Mouse (Mus musculus): Measurements from ENCODE around the gene Pde3a. TPM values are rescaled to one million over a fixed set of nuclear protein-coding genes. Genes with fewer than 3 reads are reported as not detected.

The Pde3a gene
- polyA plus RNA-seq, 1 experiment = not detected

GRCm38 (mm10) chr6:141267888-141268570 lies 19.0 kb downstream of the Pde3a start:
- Histone ChIP-seq H3K79me2 (ENCODE audit: control insufficient read depth, insufficient read depth) (no peaks in the 10 kb centered on the region), H3K27me3 (ENCODE audit: control insufficient read depth, insufficient read depth, insufficient read length) (no peaks in the 10 kb centered on the region), H3ac (ENCODE audit: control insufficient read depth, insufficient read length) (no peak overlapping the region), H3K4me2 (ENCODE audit: low read depth) (no peak overlapping the region), H3K36me3 (ENCODE audit: control insufficient read depth, insufficient read depth) (no peaks in the 10 kb centered on the region), H3K4me3 (no peak overlapping the region)
- TF ChIP-seq POLR2A (IDR thresholded peaks at IDR 0.05; ENCODE audit: insufficient read length, low read depth) (no peak), CEBPB (IDR thresholded peaks at IDR 0.05; ENCODE audit: insufficient read depth, poor library complexity, severe bottlenecking) (no peak), REST (IDR thresholded peaks at IDR 0.05; ENCODE audit: insufficient read depth, insufficient read length) (no peak), MYOG (IDR thresholded peaks at IDR 0.05; ENCODE audit: control insufficient read depth in 1 of 3, insufficient read depth in 1 of 3, insufficient read length in 2 of 3, low read depth in 2 of 3) (no peak), USF1 (IDR thresholded peaks at IDR 0.05; ENCODE audit: low read depth) (no peak), SRF (IDR thresholded peaks at IDR 0.05; ENCODE audit: control insufficient read depth, insufficient read length, low read depth) (no peak), TCF12 (IDR thresholded peaks at IDR 0.05; ENCODE audit: insufficient read depth, poor library complexity, severe bottlenecking) (no peak), E2F4 (IDR thresholded peaks at IDR 0.05; ENCODE audit: insufficient read depth) (no peak), POLR2AphosphoS2 (IDR thresholded peaks at IDR 0.05; ENCODE audit: insufficient read length, low read depth) (no peak)

- no peaks in the 10 kb centered on the region for H3K79me2 ChIP-seq (ENCODE audit: control insufficient read depth, insufficient read depth)
- H3K4me3 ChIP-seq = no peak overlapping the region
- no peak overlapping the region for H3ac ChIP-seq (ENCODE audit: control insufficient read depth, insufficient read length)
- no peaks in the 10 kb centered on the region for H3K36me3 ChIP-seq (ENCODE audit: control insufficient read depth, insufficient read depth)
- H3K27me3 ChIP-seq (ENCODE audit: control insufficient read depth, insufficient read depth, insufficient read length) = no peaks in the 10 kb centered on the region
- TF ChIP-seq POLR2AphosphoS2 (IDR thresholded peaks at IDR 0.05; ENCODE audit: insufficient read length, low read depth) = no peak
- TF ChIP-seq MAX (IDR thresholded peaks at IDR 0.05; ENCODE audit: low read depth) = no peak
- no peak for TF ChIP-seq CEBPB (IDR thresholded peaks at IDR 0.05; ENCODE audit: insufficient read depth, poor library complexity, severe bottlenecking)
- TF ChIP-seq POLR2A (IDR thresholded peaks at IDR 0.05; ENCODE audit: insufficient read length, low read depth) = no peak
- TF ChIP-seq USF1 (IDR thresholded peaks at IDR 0.05; ENCODE audit: low read depth) = no peak
- TF ChIP-seq TCF12 (IDR thresholded peaks at IDR 0.05; ENCODE audit: insufficient read depth, poor library complexity, severe bottlenecking) = no peak
- no peak for TF ChIP-seq TCF3 (IDR thresholded peaks at IDR 0.05; ENCODE audit: insufficient read length, low read depth)
- no peak for TF ChIP-seq E2F4 (IDR thresholded peaks at IDR 0.05; ENCODE audit: insufficient read depth)
- no peak for TF ChIP-seq MYOD1 (IDR thresholded peaks at IDR 0.05; ENCODE audit: control insufficient read depth in 1 of 3, insufficient read length in 2 of 3, low read depth in 2 of 3)
- H3K4me2 ChIP-seq (ENCODE audit: low read depth) = no peak overlapping the region
Observed at GRCm38 (mm10) chr6:141268871-141269270, 19.8 kb downstream of the Pde3a start.

GRCm38 (mm10) chr6:141271133-141271532 lies 22.1 kb downstream of the Pde3a start:
- H3K4me2 ChIP-seq (ENCODE audit: low read depth) = no peak overlapping the region
- H3K4me3 ChIP-seq = no peak overlapping the region
- TF ChIP-seq TCF3 (IDR thresholded peaks at IDR 0.05; ENCODE audit: insufficient read length, low read depth) (no peak), CEBPB (IDR thresholded peaks at IDR 0.05; ENCODE audit: insufficient read depth, poor library complexity, severe bottlenecking) (no peak), TCF12 (IDR thresholded peaks at IDR 0.05; ENCODE audit: insufficient read depth, poor library complexity, severe bottlenecking) (no peak), E2F4 (IDR thresholded peaks at IDR 0.05; ENCODE audit: insufficient read depth) (no peak), MYOD1 (IDR thresholded peaks at IDR 0.05; ENCODE audit: control insufficient read depth in 1 of 3, insufficient read length in 2 of 3, low read depth in 2 of 3) (no peak), SRF (IDR thresholded peaks at IDR 0.05; ENCODE audit: control insufficient read depth, insufficient read length, low read depth) (no peak), REST (IDR thresholded peaks at IDR 0.05; ENCODE audit: insufficient read depth, insufficient read length) (no peak), USF1 (IDR thresholded peaks at IDR 0.05; ENCODE audit: low read depth) (no peak), POLR2A (IDR thresholded peaks at IDR 0.05; ENCODE audit: insufficient read length, low read depth) (no peak), POLR2AphosphoS2 (IDR thresholded peaks at IDR 0.05; ENCODE audit: insufficient read length, low read depth) (no peak)
- no peak overlapping the region for H3ac ChIP-seq (ENCODE audit: control insufficient read depth, insufficient read length)
- H3K79me2 ChIP-seq (ENCODE audit: control insufficient read depth, insufficient read depth) = no peaks in the 10 kb centered on the region
- no peaks in the 10 kb centered on the region for H3K27me3 ChIP-seq (ENCODE audit: control insufficient read depth, insufficient read depth, insufficient read length)
- H3K36me3 ChIP-seq (ENCODE audit: control insufficient read depth, insufficient read depth) = no peaks in the 10 kb centered on the region

GRCm38 (mm10) chr6:141271579-141271978 lies 22.5 kb downstream of the Pde3a start:
- Histone ChIP-seq H3K36me3 (ENCODE audit: control insufficient read depth, insufficient read depth) (no peaks in the 10 kb centered on the region), H3ac (ENCODE audit: control insufficient read depth, insufficient read length) (no peak overlapping the region), H3K79me2 (ENCODE audit: control insufficient read depth, insufficient read depth) (no peaks in the 10 kb centered on the region), H3K4me3 (no peak overlapping the region), H3K4me2 (ENCODE audit: low read depth) (no peak overlapping the region), H3K27me3 (ENCODE audit: control insufficient read depth, insufficient read depth, insufficient read length) (no peaks in the 10 kb centered on the region)
- no peak for TF ChIP-seq MYOG (IDR thresholded peaks at IDR 0.05; ENCODE audit: control insufficient read depth in 1 of 3, insufficient read depth in 1 of 3, insufficient read length in 2 of 3, low read depth in 2 of 3)
- TF ChIP-seq POLR2A (IDR thresholded peaks at IDR 0.05; ENCODE audit: insufficient read length, low read depth) = no peak
- no peak for TF ChIP-seq SRF (IDR thresholded peaks at IDR 0.05; ENCODE audit: control insufficient read depth, insufficient read length, low read depth)
- TF ChIP-seq USF1 (IDR thresholded peaks at IDR 0.05; ENCODE audit: low read depth) = no peak
- TF ChIP-seq POLR2AphosphoS2 (IDR thresholded peaks at IDR 0.05; ENCODE audit: insufficient read length, low read depth) = no peak
- TF ChIP-seq CEBPB (IDR thresholded peaks at IDR 0.05; ENCODE audit: insufficient read depth, poor library complexity, severe bottlenecking) = no peak
- TF ChIP-seq TCF12 (IDR thresholded peaks at IDR 0.05; ENCODE audit: insufficient read depth, poor library complexity, severe bottlenecking) = no peak
- TF ChIP-seq MAX (IDR thresholded peaks at IDR 0.05; ENCODE audit: low read depth) = no peak
- TF ChIP-seq MYOD1 (IDR thresholded peaks at IDR 0.05; ENCODE audit: control insufficient read depth in 1 of 3, insufficient read length in 2 of 3, low read depth in 2 of 3) = no peak
- TF ChIP-seq REST (IDR thresholded peaks at IDR 0.05; ENCODE audit: insufficient read depth, insufficient read length) = no peak
- TF ChIP-seq TCF3 (IDR thresholded peaks at IDR 0.05; ENCODE audit: insufficient read length, low read depth) = no peak
- TF ChIP-seq E2F4 (IDR thresholded peaks at IDR 0.05; ENCODE audit: insufficient read depth) = no peak

All from myocyte (in vitro differentiated cells).